Mouse (Mus musculus) neural tube, embryonic 14.5 days (tissue): Measurements from ENCODE around the gene Card6. TPM values are rescaled to one million over a fixed set of nuclear protein-coding genes. Genes with fewer than 3 reads are reported as not detected.

ENCODE experiments used
- ATAC-seq: fragments of 200-750 bp; cut with Nextera tagmentation; 2 replicates; pipeline ENCODE4 v1.8.0; 2017; ENCODE audit warnings: low read depth, mild to moderate bottlenecking, moderate TSS enrichment, moderate library complexity
- H3K27ac ChIP-seq: fragments of 300-500 bp; sonication (generic); 2 replicates; pipeline ENCODE4 v1.5.1; 2014; ENCODE audit warnings: low read depth, mild to moderate bottlenecking, control low read depth, low read length, moderate library complexity, mixed read lengths
- H3K27me3 ChIP-seq: fragments of 300-500 bp; sonication (generic); 2 replicates; pipeline ENCODE4 v1.6.1; 2014; ENCODE audit warnings: low read length; ENCODE audit not compliant: control insufficient read depth, insufficient read depth
- H3K36me3 ChIP-seq: fragments of 300-500 bp; sonication (generic); 2 replicates; pipeline ENCODE4 v1.6.1; 2014; ENCODE audit warnings: low read length, mixed read lengths; ENCODE audit not compliant: control insufficient read depth, insufficient read depth
- H3K4me1 ChIP-seq: fragments of 300-500 bp; sonication (generic); 2 replicates; pipeline ENCODE4 v1.6.1; 2014; ENCODE audit warnings: low read length; ENCODE audit not compliant: control insufficient read depth, insufficient read depth
- H3K4me2 ChIP-seq: fragments of 300-500 bp; sonication (generic); 2 replicates; pipeline ENCODE4 v1.6.1; 2014; ENCODE audit warnings: mild to moderate bottlenecking, low read depth, low read length, control low read depth
- H3K4me3 ChIP-seq: fragments of 300-500 bp; sonication (generic); 2 replicates; pipeline ENCODE4 v1.5.1; 2014; ENCODE audit warnings: low read depth, low read length, control low read depth, mixed read lengths
- H3K9ac ChIP-seq: fragments of 300-500 bp; sonication (generic); replicated peaks from 2 replicates; pipeline ENCODE4 v1.6.1; 2014; ENCODE audit warnings: low read depth, mild to moderate bottlenecking, control low read depth, low read length, mixed read lengths
- H3K9me3 ChIP-seq: fragments of 300-500 bp; sonication (generic); 2 replicates; pipeline ENCODE4 v1.6.1; 2016; ENCODE audit warnings: low read length; ENCODE audit not compliant: control insufficient read depth
- WGBS: fragments of 180-500 bp; shearing (Covaris S2); extraction: QIAGEN DNeasy Blood & Tissue Kit; methylation state at CpG from one replicate; pipeline ENCODE4 v1.1.7; 2014; 5-methylcytosine and 5-hydroxymethylcytosine counted together
- polyA plus RNA-seq: library from polyadenylated mRNA; unstranded; fragments of >200 nt; fragmentation: Nextera tagmentation; extraction: Ambion mirVana; gene quantifications from 2 replicates; pipeline ENCODE4 v1.2.1, GENCODE M21; 2014

Card6 gene
- polyA plus RNA-seq, 1 experiment from 2014 or later: 0.55 TPM

GRCm38 (mm10) chr15:5108655-5109040 lies 309 bp upstream of the Card6 start:
- no peak overlapping the region for H3K27ac ChIP-seq
- H3K9ac ChIP-seq: no peak overlapping the region
- no peaks in the 10 kb centered on the region for H3K36me3 ChIP-seq
- 89% methylated on average over 3 of the region's 3 CpGs for WGBS
- H3K27me3 ChIP-seq: no peaks in the 10 kb centered on the region
- H3K4me3 ChIP-seq: no peak overlapping the region
- no peak for ATAC-seq
- no peaks in the 10 kb centered on the region for H3K9me3 ChIP-seq
- no peaks in the 10 kb centered on the region for H3K4me1 ChIP-seq
- H3K4me2 ChIP-seq: no peak overlapping the region

- no peak overlapping the region for H3K4me3 ChIP-seq
- no peak overlapping the region for H3K27ac ChIP-seq
- H3K9ac ChIP-seq: no peak overlapping the region
- no peaks in the 10 kb centered on the region for H3K27me3 ChIP-seq
- no peak overlapping the region for H3K4me2 ChIP-seq
- WGBS: 70% methylated on average over 2 of the region's 2 CpGs
- no peaks in the 10 kb centered on the region for H3K9me3 ChIP-seq
- H3K4me1 ChIP-seq: no peaks in the 10 kb centered on the region
- no peaks in the 10 kb centered on the region for H3K36me3 ChIP-seq
- peak; percentile 36; the same call in 1 of the 2 replicates for ATAC-seq
Measured at GRCm38 (mm10) chr15:5106293-5106692, 2.0 kb downstream of the Card6 start.

- H3K36me3 ChIP-seq: no peaks in the 10 kb centered on the region
- no peaks in the 10 kb centered on the region for H3K9me3 ChIP-seq
- no peak overlapping the region for H3K27ac ChIP-seq
- no peaks in the 10 kb centered on the region for H3K27me3 ChIP-seq
- H3K4me2 ChIP-seq: no peak overlapping the region
- no peak overlapping the region for H3K9ac ChIP-seq
- no peak overlapping the region for H3K4me3 ChIP-seq
- ATAC-seq: peak; percentile 22; the same call in 1 of the 2 replicates
- 82% methylated on average over 6 of the region's 6 CpGs for WGBS
- H3K4me1 ChIP-seq: no peaks in the 10 kb centered on the region
Measured at GRCm38 (mm10) chr15:5105891-5106290, 2.4 kb downstream of the Card6 start.

GRCm38 (mm10) chr15:5102312-5102711 lies 6.0 kb downstream of the Card6 start:
- Histone ChIP-seq H3K4me1 (no peaks in the 10 kb centered on the region), H3K27ac (no peak overlapping the region), H3K9me3 (no peaks in the 10 kb centered on the region), H3K9ac (no peak overlapping the region), H3K27me3 (no peaks in the 10 kb centered on the region), H3K36me3 (no peaks in the 10 kb centered on the region), H3K4me3 (no peak overlapping the region), H3K4me2 (no peak overlapping the region)
- WGBS: over 99% methylated on average over 4 of the region's 4 CpGs
- ATAC-seq: 0 out of 2 replicates have a peak, but pooled peaks have one; percentile 8

- no peaks in the 10 kb centered on the region for H3K27me3 ChIP-seq
- 92% methylated on average over 1 of the region's 1 CpGs for WGBS
- no peak for ATAC-seq
- no peak overlapping the region for H3K9ac ChIP-seq
- no peak overlapping the region for H3K4me3 ChIP-seq
- H3K27ac ChIP-seq: no peak overlapping the region
- no peaks in the 10 kb centered on the region for H3K4me1 ChIP-seq
- 0 out of 2 replicates have a peak, but pooled peaks cover 3% of the 10 kb centered on the region for H3K9me3 ChIP-seq
- no peaks in the 10 kb centered on the region for H3K36me3 ChIP-seq
- no peak overlapping the region for H3K4me2 ChIP-seq
Measured at GRCm38 (mm10) chr15:5097376-5097775, 11.0 kb downstream of the Card6 start.

- H3K4me2 ChIP-seq: no peak overlapping the region
- WGBS: 78% methylated on average over 11 of the region's 11 CpGs
- no peak overlapping the region for H3K9ac ChIP-seq
- no peaks in the 10 kb centered on the region for H3K27me3 ChIP-seq
- no peak overlapping the region for H3K27ac ChIP-seq
- H3K4me3 ChIP-seq: no peak overlapping the region
- H3K9me3 ChIP-seq: 0 out of 2 replicates have a peak, but pooled peaks cover 3% of the 10 kb centered on the region
- H3K4me1 ChIP-seq: no peaks in the 10 kb centered on the region
- no peak for ATAC-seq
- H3K36me3 ChIP-seq: no peaks in the 10 kb centered on the region
Measured at GRCm38 (mm10) chr15:5095534-5096301, 12.6 kb downstream of the Card6 start.

- Histone ChIP-seq H3K9ac (no peak overlapping the region), H3K4me2 (no peak overlapping the region), H3K36me3 (no peaks in the 10 kb centered on the region), H3K4me3 (no peak overlapping the region), H3K4me1 (no peaks in the 10 kb centered on the region), H3K27me3 (no peaks in the 10 kb centered on the region), H3K9me3 (0 out of 2 replicates have a peak, but pooled peaks cover 2% of the 10 kb centered on the region), H3K27ac (no peak overlapping the region)
- WGBS: 92% methylated on average over 10 of the region's 10 CpGs
- no peak for ATAC-seq
Measured at GRCm38 (mm10) chr15:5090131-5090530, 18.2 kb downstream of the Card6 start.

- no peak overlapping the region for H3K27ac ChIP-seq
- H3K36me3 ChIP-seq: no peaks in the 10 kb centered on the region
- peak; percentile 76 for ATAC-seq
Measured at GRCm38 (mm10) chr15:5088850-5089608, 19.3 kb downstream of the Card6 start.

GRCm38 (mm10) chr15:5086162-5086561 lies 22.2 kb downstream of the Card6 start:
- H3K4me2 ChIP-seq: no peak overlapping the region

More at GRCm38 (mm10) chr15:5088850-5089608, 19.3 kb downstream of the Card6 start:
- Histone ChIP-seq H3K27me3 (no peaks in the 10 kb centered on the region), H3K4me2 (no peak overlapping the region), H3K9ac (no peak overlapping the region), H3K4me1 (no peaks in the 10 kb centered on the region), H3K9me3 (no peaks in the 10 kb centered on the region), H3K4me3 (no peak overlapping the region)
- WGBS: 51% methylated on average over 7 of the region's 7 CpGs

More at GRCm38 (mm10) chr15:5086162-5086561, 22.2 kb downstream of the Card6 start:
- WGBS: 18% methylated on average over 2 of the region's 2 CpGs
- H3K9me3 ChIP-seq: no peaks in the 10 kb centered on the region
- no peaks in the 10 kb centered on the region for H3K27me3 ChIP-seq
- H3K27ac ChIP-seq: no peak overlapping the region
- no peak overlapping the region for H3K4me3 ChIP-seq
- H3K4me1 ChIP-seq: no peaks in the 10 kb centered on the region
- no peaks in the 10 kb centered on the region for H3K36me3 ChIP-seq
- no peak overlapping the region for H3K9ac ChIP-seq
- no peak for ATAC-seq
